Mouse (Mus musculus): ENCODE measurements around the gene Evc.

- TF ChIP-seq CTCF (IDR thresholded peaks at IDR 0.05) (no peak), EP300 (IDR thresholded peaks at IDR 0.05) (no peak)
These were observed 87.8 kb downstream of the Evc start for GRCm38 (mm10) chr5:37248870-37249269.
